In genomic region chr16:96530569-96530898, GRCm38 (mm10) we compare ENCODE assay signal across 27 mouse cellular contexts.
DNase-seq lines count a peak whose midpoint lies in the region; ATAC-seq and TF ChIP-seq lines count a peak whose summit lies in the region.
"Had no signal": no experiment of that assay in that cellular context is flagged by ENCODE, and none has a peak within 500 bp of the region (broad histone marks: within the 10 kb centered on the region; RNA-seq: fewer than 3 reads in every experiment).

No protein-coding gene starts in this region.

- H3K27me3 ChIP-seq in heart, embryonic 10.5 days (ENCODE audit: insufficient read depth, poor library complexity, severe bottlenecking), result peaks cover 18% of the 10 kb centered on the region; the same call in 1 of the 2 replicates
- H3K27me3 ChIP-seq in intestine, embryonic 16.5 days (replicated peaks; ENCODE audit: control insufficient read depth, insufficient read depth, low read length), result no peaks in the 10 kb centered on the region
- H3K27me3 ChIP-seq in intestine, postnatal 0 days (replicated peaks; ENCODE audit: control insufficient read depth, insufficient read depth, low read length), result no peaks in the 10 kb centered on the region
- no peaks in the 10 kb centered on the region for H3K27me3 ChIP-seq in midbrain, embryonic 16.5 days (ENCODE audit: control insufficient read depth, insufficient read depth, low read depth, low read length)
- H3K27me3 ChIP-seq: embryonic facial prominence, embryonic 12.5 days; neural tube, embryonic 15.5 days had no signal

- WGBS in heart, embryonic 10.5 days, result 27% methylated on average over 3 of the region's 3 CpGs
- WGBS in intestine, embryonic 16.5 days, result 44% methylated on average over 3 of the region's 3 CpGs
- WGBS in intestine, postnatal 0 days, result 51% methylated on average over 3 of the region's 3 CpGs
- 43% methylated on average over 3 of the region's 3 CpGs for WGBS in midbrain, embryonic 16.5 days

- H3K4me2 ChIP-seq in intestine, embryonic 16.5 days (ENCODE audit: low read depth, low read length), result no peak overlapping the region
- H3K4me2 ChIP-seq in intestine, postnatal 0 days (replicated peaks; ENCODE audit: low read depth), result no peak overlapping the region
- no peak overlapping the region for H3K4me2 ChIP-seq in midbrain, embryonic 16.5 days (ENCODE audit: low read length)
- H3K4me2 ChIP-seq: embryonic facial prominence, embryonic 12.5 days; heart, embryonic 11.5 days; liver, embryonic 12.5 days; neural tube, embryonic 15.5 days had no signal

- no peak overlapping the region for H3K9ac ChIP-seq in intestine, embryonic 16.5 days (ENCODE audit: low read depth, low read length)
- no peak overlapping the region for H3K9ac ChIP-seq in intestine, postnatal 0 days (ENCODE audit: low read depth, low read length)
- H3K9ac ChIP-seq in midbrain, embryonic 16.5 days (ENCODE audit: low read depth, low read length), result no peak overlapping the region
- H3K9ac ChIP-seq: embryonic facial prominence, embryonic 12.5 days; liver, embryonic 12.5 days; liver, postnatal 0 days; neural tube, embryonic 15.5 days had no signal

- H3K4me1 ChIP-seq in heart, embryonic 10.5 days, result peaks cover 46% of the 10 kb centered on the region
- H3K4me1 ChIP-seq in intestine, embryonic 16.5 days (ENCODE audit: control insufficient read depth, insufficient read depth, low read length), result peaks cover 2% of the 10 kb centered on the region; the same call in 1 of the 2 replicates
- no peaks in the 10 kb centered on the region for H3K4me1 ChIP-seq in intestine, postnatal 0 days (replicated peaks; ENCODE audit: control insufficient read depth, insufficient read depth, low read length)
- peaks cover 6% of the 10 kb centered on the region; the same call in 1 of the 2 replicates for H3K4me1 ChIP-seq in midbrain, embryonic 16.5 days (ENCODE audit: control insufficient read depth, insufficient read depth, low read length)
- H3K4me1 ChIP-seq: embryonic facial prominence, embryonic 12.5 days; megakaryocyte, embryonic 14.5 days had no signal

- DNase-seq in heart, embryonic 10.5 days (ENCODE audit: low spot score), result no peak
- DNase-seq in heart, adult 11 months, result no peak
- no peak for DNase-seq in embryo, embryonic 10.5 days (ENCODE audit: low spot score)
- DNase-seq: adrenal gland, postnatal 10 days; cerebellum, adult 8-10 months; cerebellum, postnatal 25 days; embryo, embryonic 11 days; gastrocnemius, postnatal 14 days; heart, postnatal 36 days; kidney, adult 2 months; layer of hippocampus, postnatal 36 days; left cerebral cortex, postnatal 4 days; liver, postnatal 0 days; lung, postnatal 36 days; right cerebral cortex, postnatal 25 days; thymus, postnatal 14 days had no signal

- no peaks in the 10 kb centered on the region for H3K36me3 ChIP-seq in heart, embryonic 10.5 days
- no peaks in the 10 kb centered on the region for H3K36me3 ChIP-seq in intestine, embryonic 16.5 days (ENCODE audit: control insufficient read depth, insufficient read depth, low read length)
- H3K36me3 ChIP-seq in intestine, postnatal 0 days (ENCODE audit: control insufficient read depth, insufficient read depth), result no peaks in the 10 kb centered on the region
- no peaks in the 10 kb centered on the region for H3K36me3 ChIP-seq in midbrain, embryonic 16.5 days (ENCODE audit: control insufficient read depth, insufficient read depth, low read length)
- H3K36me3 ChIP-seq: embryonic facial prominence, embryonic 12.5 days; liver, embryonic 12.5 days; neural tube, embryonic 15.5 days had no signal

- TF ChIP-seq CTCF in intestine, postnatal 0 days (IDR thresholded peaks at IDR 0.05; ENCODE audit: low read depth), result no peak

- H3K27ac ChIP-seq in heart, embryonic 10.5 days, result peak overlapping the region; percentile 59; the same call in 1 of the 2 replicates
- no peak overlapping the region for H3K27ac ChIP-seq in intestine, embryonic 16.5 days (ENCODE audit: low read length)
- no peak overlapping the region for H3K27ac ChIP-seq in intestine, postnatal 0 days (ENCODE audit: low read depth, low read length)
- H3K27ac ChIP-seq in midbrain, embryonic 16.5 days (ENCODE audit: low read length), result peak overlapping the region; percentile 65
- H3K27ac ChIP-seq: embryonic facial prominence, embryonic 12.5 days; liver, embryonic 12.5 days; neural tube, embryonic 15.5 days had no signal

- 0 out of 2 replicates have a peak, but pooled peaks have one; percentile 8 for ATAC-seq in intestine, embryonic 16.5 days
- no peak for ATAC-seq in intestine, postnatal 0 days
- peak; percentile 21; the same call in 1 of the 2 replicates for ATAC-seq in megakaryocyte progenitor cell, adult 5-6 weeks (replicated peaks; ENCODE audit: poor library complexity)
- ATAC-seq in midbrain, embryonic 16.5 days, result peak; percentile 75; the same call in 1 of the 2 replicates
- ATAC-seq: inflammation-experienced regulatory T-cells, adult 6 months; liver, embryonic 12.5 days; Patski had no signal

- no peak overlapping the region for H3K4me3 ChIP-seq in heart, embryonic 10.5 days
- H3K4me3 ChIP-seq in intestine, embryonic 16.5 days (ENCODE audit: low read length), result no peak overlapping the region
- H3K4me3 ChIP-seq in intestine, postnatal 0 days (ENCODE audit: low read depth, low read length), result no peak overlapping the region
- no peak overlapping the region for H3K4me3 ChIP-seq in midbrain, embryonic 16.5 days (ENCODE audit: low read depth, low read length)
- H3K4me3 ChIP-seq: embryonic facial prominence, embryonic 12.5 days; liver, embryonic 12.5 days; megakaryocyte, embryonic 14.5 days; neural tube, embryonic 15.5 days had no signal

- no peaks in the 10 kb centered on the region for H3K9me3 ChIP-seq in heart, embryonic 10.5 days
- H3K9me3 ChIP-seq in intestine, embryonic 16.5 days (ENCODE audit: control insufficient read depth, low read length), result no peaks in the 10 kb centered on the region
- H3K9me3 ChIP-seq in intestine, postnatal 0 days (ENCODE audit: control insufficient read depth), result no peaks in the 10 kb centered on the region
- H3K9me3 ChIP-seq in midbrain, embryonic 16.5 days (replicated peaks; ENCODE audit: control insufficient read depth, low read length, poor library complexity, severe bottlenecking), result no peaks in the 10 kb centered on the region
- H3K9me3 ChIP-seq: embryonic facial prominence, embryonic 12.5 days; liver, embryonic 12.5 days; neural tube, embryonic 15.5 days had no signal

Comparison
In these comparisons a context has a peak if more than half of its experiments do, and no peak if none do; other contexts are left out.
1. H3K27ac ChIP-seq: peak in heart, embryonic 10.5 days (single experiment) and midbrain, embryonic 16.5 days (single experiment); none in intestine, embryonic 16.5 days (single experiment) and intestine, postnatal 0 days (single experiment).